Mouse (Mus musculus) MEL (cell line): Measurements from ENCODE around the gene Sde2.

Source experiments
- CHD1 ChIP-seq: IDR thresholded peaks from 2 replicates; pipeline ENCODE4 v1.6.1; 2012; ENCODE audit warnings: low read depth, mild to moderate bottlenecking, inconsistent platforms, low read length, improper control_type of control experiment
- CTCF ChIP-seq, 3 experiments: IDR thresholded peaks in 2 of 3; conservative IDR thresholded peaks in 1 of 3; 2 replicates each; pipeline ENCODE4 v1.5.1; 2011 to 2012; ENCODE audit warnings: low read length in 3 of 3, low read depth in 2 of 3, mild to moderate bottlenecking in 2 of 3, improper control_type of control experiment in 1 of 3, inconsistent platforms in 1 of 3, mixed read lengths in 1 of 3, moderate library complexity in 1 of 3; ENCODE audit not compliant: control insufficient read depth in 1 of 3, insufficient read depth in 1 of 3, poor library complexity in 1 of 3, severe bottlenecking in 1 of 3
- E2F4 ChIP-seq: IDR thresholded peaks from 2 replicates; pipeline ENCODE4 v1.6.1; 2011; ENCODE audit warnings: low read depth, low read length, improper control_type of control experiment, borderline replicate concordance
- EP300 ChIP-seq, 2 experiments: IDR thresholded peaks; 2 replicates each; pipeline ENCODE4 v1.6.1; 2011; ENCODE audit warnings: improper control_type of control experiment in 2 of 2, low read length in 2 of 2, low read depth in 1 of 2, mild to moderate bottlenecking in 1 of 2
- GATA1 ChIP-seq: IDR thresholded peaks from 2 replicates; pipeline ENCODE4 v1.6.1; 2011; ENCODE audit warnings: low read depth, low read length, improper control_type of control experiment
- MAFK ChIP-seq: IDR thresholded peaks from 2 replicates; pipeline ENCODE4 v1.6.1; 2011; ENCODE audit warnings: low read depth, mild to moderate bottlenecking, low read length, improper control_type of control experiment, borderline replicate concordance
- SIN3A ChIP-seq: IDR thresholded peaks from 2 replicates; pipeline ENCODE4 v1.6.1; 2012; ENCODE audit warnings: low read length, improper control_type of control experiment, inconsistent platforms
- TCF12 ChIP-seq: IDR thresholded peaks from 2 replicates; pipeline ENCODE4 v1.6.1; 2014; ENCODE audit warnings: low read depth, mild to moderate bottlenecking, inconsistent platforms, low read length, improper control_type of control experiment, moderate library complexity
- UBTF ChIP-seq: IDR thresholded peaks from 2 replicates; pipeline ENCODE4 v1.6.1; 2012; ENCODE audit warnings: low read depth, mild to moderate bottlenecking, inconsistent platforms, low read length, improper control_type of control experiment, moderate library complexity, borderline replicate concordance; ENCODE audit not compliant: insufficient read depth
- ZC3H11A ChIP-seq: IDR thresholded peaks from 2 replicates; pipeline ENCODE4 v1.6.1; 2012; ENCODE audit warnings: low read depth, mild to moderate bottlenecking, inconsistent platforms, low read length, improper control_type of control experiment
- ZMIZ1 ChIP-seq: IDR thresholded peaks from 2 replicates; pipeline ENCODE4 v1.6.1; 2012; ENCODE audit warnings: low read depth, mild to moderate bottlenecking, inconsistent platforms, low read length, improper control_type of control experiment, moderate library complexity
- ZNF384 ChIP-seq: IDR thresholded peaks from 2 replicates; pipeline ENCODE4 v1.6.1; 2012; ENCODE audit warnings: low read depth, mild to moderate bottlenecking, inconsistent platforms, low read length, improper control_type of control experiment

GRCm38 (mm10) chr1:180888556-180889042, 37.7 kb downstream of the Sde2 start:
- TF ChIP-seq E2F4, result no peak
- no peak for TF ChIP-seq CTCF (IDR thresholded peaks at IDR 0.05 in 2 of 3, conservative IDR thresholded peaks at IDR 0.05 in 1 of 3; ENCODE audit: control insufficient read depth in 1 of 3, insufficient read depth in 1 of 3, low read depth in 2 of 3, low read length in 3 of 3, poor library complexity in 1 of 3, severe bottlenecking in 1 of 3)
- TF ChIP-seq SIN3A, result no peak
- no peak for TF ChIP-seq UBTF
- no peak for TF ChIP-seq EP300 (IDR thresholded peaks at IDR 0.05; ENCODE audit: low read depth in 1 of 2, low read length in 2 of 2)
- no peak for TF ChIP-seq MAFK
- no peak for TF ChIP-seq TCF12
- no peak for TF ChIP-seq ZNF384
- TF ChIP-seq CHD1, result no peak
- no peak for TF ChIP-seq ZMIZ1
- TF ChIP-seq GATA1, result no peak
- TF ChIP-seq ZC3H11A, result no peak
